Mouse (Mus musculus) ovary, adult 18-20 months (tissue): ENCODE data around the gene Iqcn.

Experiments used
- DNase-seq: peaks from one replicate; pipeline ENCODE4 v3.0.0; 2022; ENCODE audit warnings: low spot score, mixed read lengths

Iqcn gene

GRCm38 (mm10) chr8:70678679-70679078 is 24.6 kb upstream of the Iqcn start:
- no peak for DNase-seq

GRCm38 (mm10) chr8:70679404-70679803 is 23.9 kb upstream of the Iqcn start:
- DNase-seq = no peak

- peak; percentile 51 for DNase-seq
Measured at GRCm38 (mm10) chr8:70680039-70680438, 23.2 kb upstream of the Iqcn start.

- no peak for DNase-seq
Measured at GRCm38 (mm10) chr8:70681410-70681809, 21.8 kb upstream of the Iqcn start.

- peak; percentile 69 for DNase-seq
Measured at GRCm38 (mm10) chr8:70682193-70682592, 21.1 kb upstream of the Iqcn start.

GRCm38 (mm10) chr8:70682692-70683091 is 20.6 kb upstream of the Iqcn start:
- DNase-seq = no peak

- DNase-seq = no peak
Measured at GRCm38 (mm10) chr8:70684291-70684690, 19.0 kb upstream of the Iqcn start.

GRCm38 (mm10) chr8:70687576-70687975 is 15.7 kb upstream of the Iqcn start:
- DNase-seq = peak; percentile 68

GRCm38 (mm10) chr8:70688136-70688535 is 15.1 kb upstream of the Iqcn start:
- DNase-seq = no peak

- no peak for DNase-seq
Measured at GRCm38 (mm10) chr8:70689892-70690390, 13.3 kb upstream of the Iqcn start.

GRCm38 (mm10) chr8:70691230-70691629 is 12.0 kb upstream of the Iqcn start:
- no peak for DNase-seq

GRCm38 (mm10) chr8:70691727-70692231 is 11.5 kb upstream of the Iqcn start:
- peak; percentile 42 for DNase-seq

- no peak for DNase-seq
Measured at GRCm38 (mm10) chr8:70693636-70694035, 9.6 kb upstream of the Iqcn start.

- no peak for DNase-seq
Measured at GRCm38 (mm10) chr8:70695318-70696018, 7.8 kb upstream of the Iqcn start.

GRCm38 (mm10) chr8:70696019-70696885 is 7.0 kb upstream of the Iqcn start:
- DNase-seq = peak; percentile 79

GRCm38 (mm10) chr8:70696946-70697345 is 6.3 kb upstream of the Iqcn start:
- DNase-seq = no peak

GRCm38 (mm10) chr8:70697366-70698250 is 5.6 kb upstream of the Iqcn start:
- no peak for DNase-seq

GRCm38 (mm10) chr8:70698310-70699109 is 4.7 kb upstream of the Iqcn start, which contains the start of gene Jund:
Gene Jund (plus strand): TSS chr8:70698949.
- DNase-seq = peak; percentile 98

GRCm38 (mm10) chr8:70699116-70699833 is 4.0 kb upstream of the Iqcn start:
- peak; percentile 38 for DNase-seq
